Mouse (Mus musculus) CH12F3 (cell line): ENCODE measurements around the gene Rsg1.

Source experiments
- in situ Hi-C: fragments of 300-500 bp; cut with MboI; formaldehyde crosslinking; loops from 2 replicates; pipeline ENCODE4 v1.14.3; 2020; ENCODE audit warnings: low sequenced_read_pairs

The Rsg1 gene

GRCm38 (mm10) chr4:141210524-141211219 is 3.1 kb upstream of the Rsg1 start:
- in situ Hi-C loops, result loop anchor here (10.0 kb wide), 1 partner anchor 66 kb away; the partner anchor contains the start of gene Fbxo42

- in situ Hi-C loops, result loop anchor here (10.0 kb wide), 1 partner anchor 67 kb away; the partner anchor contains the start of gene Fbxo42
Observed at GRCm38 (mm10) chr4:141211646-141212045, 2.1 kb upstream of the Rsg1 start.

- in situ Hi-C loops, result loop anchor here (10.0 kb wide), 1 partner anchor 68 kb away; the partner anchor contains the start of gene Fbxo42
Observed at GRCm38 (mm10) chr4:141212892-141213291, 864 bp upstream of the Rsg1 start.

GRCm38 (mm10) chr4:141213342-141213741 is 414 bp upstream of the Rsg1 start:
- in situ Hi-C loops, result loop anchor here (10.0 kb wide), 1 partner anchor 69 kb away; the partner anchor contains the start of gene Fbxo42

GRCm38 (mm10) chr4:141214337-141214851 is 638 bp downstream of the Rsg1 start:
- in situ Hi-C loops, result loop anchor here (10.0 kb wide), 1 partner anchor 70 kb away; the partner anchor contains the start of gene Fbxo42

GRCm38 (mm10) chr4:141219583-141220213 is 5.9 kb downstream of the Rsg1 start:
- in situ Hi-C loops, result loop anchor here (10.0 kb wide), 1 partner anchor 75 kb away; the partner anchor contains the start of gene Fbxo42

- in situ Hi-C loops, result no loop called here
Observed at GRCm38 (mm10) chr4:141221848-141222247, 8.1 kb downstream of the Rsg1 start.

- in situ Hi-C loops, result no loop called here
Observed at GRCm38 (mm10) chr4:141222752-141223151, 9.0 kb downstream of the Rsg1 start.

GRCm38 (mm10) chr4:141228687-141229086 is 14.9 kb downstream of the Rsg1 start:
- in situ Hi-C loops, result no loop called here

- in situ Hi-C loops, result no loop called here
Observed at GRCm38 (mm10) chr4:141233196-141233595, 19.4 kb downstream of the Rsg1 start.

GRCm38 (mm10) chr4:141235537-141236111 is 21.9 kb downstream of the Rsg1 start:
- in situ Hi-C loops, result no loop called here

GRCm38 (mm10) chr4:141236856-141237255 is 23.1 kb downstream of the Rsg1 start:
- in situ Hi-C loops, result no loop called here

GRCm38 (mm10) chr4:141238492-141239387 is 25.0 kb downstream of the Rsg1 start:
- in situ Hi-C loops, result no loop called here

GRCm38 (mm10) chr4:141239388-141240125 is 25.8 kb downstream of the Rsg1 start, which contains the start of gene Arhgef19:
Gene Arhgef19 (plus strand): TSS chr4:141239499.
- in situ Hi-C loops, result no loop called here

GRCm38 (mm10) chr4:141240617-141241016 is 26.9 kb downstream of the Rsg1 start:
- in situ Hi-C loops, result no loop called here

GRCm38 (mm10) chr4:141241861-141242260 is 28.1 kb downstream of the Rsg1 start:
- in situ Hi-C loops, result no loop called here

GRCm38 (mm10) chr4:141242651-141243241 is 29.0 kb downstream of the Rsg1 start:
- in situ Hi-C loops, result no loop called here

- in situ Hi-C loops, result no loop called here
Observed at GRCm38 (mm10) chr4:141243636-141244035, 29.9 kb downstream of the Rsg1 start.

GRCm38 (mm10) chr4:141244401-141244800 is 30.6 kb downstream of the Rsg1 start:
- in situ Hi-C loops, result no loop called here
